Mouse (Mus musculus) forebrain, embryonic 14.5 days (tissue): ENCODE data around the gene Mcf2l. TPM values are rescaled to one million over a fixed set of nuclear protein-coding genes. Genes with fewer than 3 reads are reported as not detected.

Experiments
- ATAC-seq: fragments of 200-750 bp; cut with Nextera tagmentation; 2 replicates; pipeline ENCODE4 v1.8.0; 2017; ENCODE audit warnings: mild to moderate bottlenecking, moderate library complexity
- DNase-seq: peaks from one replicate; pipeline ENCODE4 v3.0.0-alpha.2; 2015; ENCODE audit warnings: low spot score
- H3K27ac ChIP-seq: fragments of 300-500 bp; sonication (generic); 2 replicates; pipeline ENCODE4 v1.5.1; 2014; ENCODE audit warnings: low read depth, mild to moderate bottlenecking, control low read depth, low read length, moderate library complexity
- H3K27me3 ChIP-seq: fragments of 300-500 bp; sonication (generic); replicated peaks from 2 replicates; pipeline ENCODE4 v1.6.1; 2014; ENCODE audit warnings: low read length, control low read depth, mixed read lengths; ENCODE audit not compliant: control insufficient read depth, insufficient read depth
- H3K36me3 ChIP-seq: fragments of 300-500 bp; sonication (generic); 2 replicates; pipeline ENCODE4 v1.6.1; 2014; ENCODE audit warnings: low read length, control low read depth; ENCODE audit not compliant: control insufficient read depth, insufficient read depth
- H3K4me1 ChIP-seq: fragments of 300-500 bp; sonication (generic); 2 replicates; pipeline ENCODE4 v1.6.1; 2014; ENCODE audit warnings: antibody characterized with exemption, low read length, control low read depth; ENCODE audit not compliant: control insufficient read depth, insufficient read depth
- H3K4me2 ChIP-seq: fragments of 300-500 bp; sonication (generic); 2 replicates; pipeline ENCODE4 v1.6.1; 2014; ENCODE audit warnings: mild to moderate bottlenecking, control low read depth, low read length
- H3K4me3 ChIP-seq: fragments of 300-500 bp; sonication (generic); 2 replicates; pipeline ENCODE4 v1.5.1; 2014; ENCODE audit warnings: low read depth, low read length, control low read depth
- H3K9ac ChIP-seq: fragments of 300-500 bp; sonication (generic); 2 replicates; pipeline ENCODE4 v1.6.1; 2014; ENCODE audit warnings: mild to moderate bottlenecking, low read length, control low read depth, moderate library complexity
- H3K9me3 ChIP-seq: fragments of 300-500 bp; sonication (generic); replicated peaks from 2 replicates; pipeline ENCODE4 v1.6.1; 2016; ENCODE audit warnings: low read length, control low read depth, mixed read lengths; ENCODE audit not compliant: control insufficient read depth
- WGBS: fragments of 180-500 bp; shearing (Covaris S2); extraction: QIAGEN DNeasy Blood & Tissue Kit; methylation state at CpG from one replicate; pipeline ENCODE4 v1.1.7; 2014; 5-methylcytosine and 5-hydroxymethylcytosine counted together
- polyA plus RNA-seq: library from polyadenylated mRNA; unstranded; fragments of >200 nt; fragmentation: Nextera tagmentation; extraction: Ambion mirVana; gene quantifications from 2 replicates; pipeline ENCODE4 v1.2.1, GENCODE M21; 2014

Gene Mcf2l
- polyA plus RNA-seq, 1 experiment from 2014 or later = 85.2 TPM

GRCm38 (mm10) chr8:12896494-12897373 is 23.1 kb downstream of the Mcf2l start:
- Histone ChIP-seq H3K27me3 (no peaks in the 10 kb centered on the region), H3K9me3 (no peaks in the 10 kb centered on the region), H3K36me3 (peaks cover 6% of the 10 kb centered on the region), H3K4me2 (no peak overlapping the region), H3K4me1 (no peaks in the 10 kb centered on the region), H3K27ac (no peak overlapping the region), H3K4me3 (no peak overlapping the region), H3K9ac (no peak overlapping the region)
- DNase-seq (peak; percentile 76), ATAC-seq (peak; percentile 77)
- WGBS = 50% methylated on average over 13 of the region's 13 CpGs

- DNase-seq = no peak
These were observed 24.2 kb downstream of the Mcf2l start for GRCm38 (mm10) chr8:12897815-12898214.

DNA sequence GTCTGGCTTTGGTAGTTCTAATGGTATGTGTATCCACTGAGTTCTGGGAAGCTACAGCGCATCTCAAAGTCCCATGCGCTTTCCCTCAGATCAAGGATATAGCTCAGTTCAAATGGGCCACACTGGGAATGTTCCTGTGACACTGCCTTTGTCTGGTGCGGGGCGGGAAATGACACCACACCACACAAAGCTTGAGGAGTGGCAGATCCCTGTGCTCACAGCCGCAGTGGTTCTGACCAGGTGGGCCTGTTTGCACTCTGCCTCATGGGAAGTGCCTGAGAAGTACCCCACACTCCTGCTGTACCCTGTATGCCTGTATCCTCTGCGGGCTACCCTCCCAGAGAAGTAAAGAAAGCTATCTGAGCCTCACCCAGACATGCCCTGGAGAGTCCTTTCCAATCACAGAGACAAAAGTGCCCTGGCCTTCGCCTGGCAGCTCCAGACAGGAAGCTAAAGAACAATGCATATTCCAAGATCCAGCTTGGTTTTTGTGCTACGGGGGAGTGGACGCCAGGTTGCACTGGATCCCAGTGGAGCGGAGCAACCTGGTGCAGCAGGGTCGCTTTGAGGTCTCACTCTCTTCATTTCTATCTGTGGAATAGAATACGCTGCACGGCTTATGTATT is 30.3 kb downstream of the Mcf2l start:
- 87% methylated on average over 13 of the region's 13 CpGs for WGBS
- Histone ChIP-seq H3K4me2 (no peak overlapping the region), H3K9ac (no peak overlapping the region), H3K4me3 (no peak overlapping the region), H3K36me3 (no peaks in the 10 kb centered on the region), H3K9me3 (no peaks in the 10 kb centered on the region), H3K27ac (no peak overlapping the region), H3K4me1 (no peaks in the 10 kb centered on the region), H3K27me3 (no peaks in the 10 kb centered on the region)
- DNase-seq (no peak), ATAC-seq (no peak)

More at GRCm38 (mm10) chr8:12897815-12898214, 24.2 kb downstream of the Mcf2l start:
- Histone ChIP-seq H3K9ac (no peak overlapping the region), H3K27ac (no peak overlapping the region), H3K27me3 (no peaks in the 10 kb centered on the region), H3K4me2 (no peak overlapping the region), H3K36me3 (no peaks in the 10 kb centered on the region; the same call in 1 of the 2 replicates), H3K9me3 (no peaks in the 10 kb centered on the region), H3K4me3 (no peak overlapping the region), H3K4me1 (no peaks in the 10 kb centered on the region)
- no peak for ATAC-seq
- WGBS = 80% methylated on average over 9 of the region's 9 CpGs

GRCm38 (mm10) chr8:12905122-12905521 is 31.5 kb downstream of the Mcf2l start:
- Histone ChIP-seq H3K4me1 (no peaks in the 10 kb centered on the region), H3K9ac (no peak overlapping the region), H3K36me3 (no peaks in the 10 kb centered on the region), H3K9me3 (no peaks in the 10 kb centered on the region), H3K27me3 (no peaks in the 10 kb centered on the region), H3K4me2 (no peak overlapping the region), H3K27ac (no peak overlapping the region), H3K4me3 (no peak overlapping the region)
- ATAC-seq = no peak
- WGBS = 92% methylated on average over 5 of the region's 5 CpGs
- no peak for DNase-seq

GRCm38 (mm10) chr8:12905599-12906321 is 32.2 kb downstream of the Mcf2l start:
- WGBS = 74% methylated on average over 11 of the region's 11 CpGs
- no peak for DNase-seq
- no peak overlapping the region for H3K27ac ChIP-seq

GRCm38 (mm10) chr8:12906597-12906996 is 33.0 kb downstream of the Mcf2l start:
- no peak for DNase-seq
- H3K4me1 ChIP-seq = no peaks in the 10 kb centered on the region
- no peaks in the 10 kb centered on the region for H3K9me3 ChIP-seq
- H3K9ac ChIP-seq = no peak overlapping the region
- no peak overlapping the region for H3K27ac ChIP-seq
- ATAC-seq = no peak
- H3K27me3 ChIP-seq = no peaks in the 10 kb centered on the region
- H3K4me2 ChIP-seq = no peak overlapping the region
- no peak overlapping the region for H3K4me3 ChIP-seq
- 64% methylated on average over 5 of the region's 5 CpGs for WGBS
- no peaks in the 10 kb centered on the region for H3K36me3 ChIP-seq

More at GRCm38 (mm10) chr8:12905599-12906321, 32.2 kb downstream of the Mcf2l start:
- no peaks in the 10 kb centered on the region for H3K36me3 ChIP-seq
- no peaks in the 10 kb centered on the region for H3K4me1 ChIP-seq
- H3K9ac ChIP-seq = no peak overlapping the region
- no peak overlapping the region for H3K4me2 ChIP-seq
- H3K9me3 ChIP-seq = no peaks in the 10 kb centered on the region
- no peaks in the 10 kb centered on the region for H3K27me3 ChIP-seq
- no peak for ATAC-seq
- no peak overlapping the region for H3K4me3 ChIP-seq

- 85% methylated on average over 4 of the region's 4 CpGs for WGBS
- no peaks in the 10 kb centered on the region for H3K36me3 ChIP-seq
- no peak overlapping the region for H3K27ac ChIP-seq
- H3K4me1 ChIP-seq = no peaks in the 10 kb centered on the region
- H3K9me3 ChIP-seq = no peaks in the 10 kb centered on the region
- no peak overlapping the region for H3K9ac ChIP-seq
- H3K4me3 ChIP-seq = no peak overlapping the region
- H3K4me2 ChIP-seq = no peak overlapping the region
- H3K27me3 ChIP-seq = no peaks in the 10 kb centered on the region
- ATAC-seq (no peak), DNase-seq (no peak)
These were observed 34.1 kb downstream of the Mcf2l start for GRCm38 (mm10) chr8:12907730-12908129.

GRCm38 (mm10) chr8:12912011-12912410 is 38.4 kb downstream of the Mcf2l start:
- H3K4me3 ChIP-seq = no peak overlapping the region
- H3K9ac ChIP-seq = no peak overlapping the region
- peaks cover 3% of the 10 kb centered on the region; the same call in 1 of the 2 replicates for H3K36me3 ChIP-seq
- ATAC-seq = no peak
- WGBS = 16% methylated on average over 5 of the region's 5 CpGs
- H3K4me2 ChIP-seq = no peak overlapping the region
- peaks cover 8% of the 10 kb centered on the region; the same call in 1 of the 2 replicates for H3K4me1 ChIP-seq
- no peak for DNase-seq
- H3K27me3 ChIP-seq = no peaks in the 10 kb centered on the region
- H3K9me3 ChIP-seq = no peaks in the 10 kb centered on the region
- no peak overlapping the region for H3K27ac ChIP-seq
